Mouse (Mus musculus): ENCODE measurements at regions not wholly inside any gene's neighbourhood (a gene's known extent, or its start where the extent isn't known, plus 50 kb on each side); places are given as distances from the start of the nearest gene placed in this dataset.

GRCm38 (mm10) chr1:83777151-83777550 lies 369.2 kb upstream of the Sphkap start:
- no peak overlapping the region for H3K9ac ChIP-seq (replicated peaks; ENCODE audit: low read length)

GRCm38 (mm10) chr1:83771160-83771559 lies 363.2 kb upstream of the Sphkap start:
- Histone ChIP-seq H3K9me3 (replicated peaks; ENCODE audit: control insufficient read depth, low read length) (no peaks in the 10 kb centered on the region), H3K27ac (replicated peaks; ENCODE audit: low read depth, low read length) (no peak overlapping the region), H3K4me3 (ENCODE audit: low read depth, low read length) (no peak overlapping the region), H3K27me3 (ENCODE audit: control insufficient read depth, insufficient read depth, low read length) (no peaks in the 10 kb centered on the region), H3K36me3 (replicated peaks; ENCODE audit: control insufficient read depth, insufficient read depth, low read depth, low read length) (no peaks in the 10 kb centered on the region), H3K4me1 (ENCODE audit: control insufficient read depth, insufficient read depth, low read length) (no peaks in the 10 kb centered on the region), H3K4me2 (ENCODE audit: low read depth, low read length) (no peak overlapping the region), H3K9ac (replicated peaks; ENCODE audit: low read length) (no peak overlapping the region)
- WGBS, result 78% methylated on average over 3 of the region's 3 CpGs
- no peak for ATAC-seq (replicated peaks; ENCODE audit: insufficient number of reproducible peaks, low FRiP score, low TSS enrichment, low read depth)
- no peak for DNase-seq (ENCODE audit: low spot score)

More at GRCm38 (mm10) chr1:83777151-83777550, 369.2 kb upstream of the Sphkap start:
- H3K4me2 ChIP-seq (ENCODE audit: low read depth, low read length), result no peak overlapping the region
- WGBS, result 57% methylated on average over 1 of the region's 1 CpGs
- no peak overlapping the region for H3K27ac ChIP-seq (replicated peaks; ENCODE audit: low read depth, low read length)
- H3K9me3 ChIP-seq (replicated peaks; ENCODE audit: control insufficient read depth, low read length), result no peaks in the 10 kb centered on the region
- H3K27me3 ChIP-seq (ENCODE audit: control insufficient read depth, insufficient read depth, low read length), result no peaks in the 10 kb centered on the region
- ATAC-seq (replicated peaks; ENCODE audit: insufficient number of reproducible peaks, low FRiP score, low TSS enrichment, low read depth) (no peak), DNase-seq (ENCODE audit: low spot score) (no peak)
- H3K4me3 ChIP-seq (ENCODE audit: low read depth, low read length), result no peak overlapping the region
- H3K4me1 ChIP-seq (ENCODE audit: control insufficient read depth, insufficient read depth, low read length), result no peaks in the 10 kb centered on the region
- H3K36me3 ChIP-seq (replicated peaks; ENCODE audit: control insufficient read depth, insufficient read depth, low read depth, low read length), result no peaks in the 10 kb centered on the region

- WGBS, result 73% methylated on average over 4 of the region's 4 CpGs
- no peak for ATAC-seq (replicated peaks; ENCODE audit: insufficient number of reproducible peaks, low FRiP score, low TSS enrichment, low read depth)
- no peak for DNase-seq (ENCODE audit: low spot score)
These were observed 353.5 kb upstream of the Sphkap start for GRCm38 (mm10) chr1:83761499-83761898.

GRCm38 (mm10) chr1:83756866-83757265 lies 348.9 kb upstream of the Sphkap start:
- DNase-seq (ENCODE audit: low spot score) (no peak), ATAC-seq (replicated peaks; ENCODE audit: insufficient number of reproducible peaks, low FRiP score, low TSS enrichment, low read depth) (no peak)
- H3K4me1 ChIP-seq (ENCODE audit: control insufficient read depth, insufficient read depth, low read length), result no peaks in the 10 kb centered on the region
- no peak overlapping the region for H3K9ac ChIP-seq (replicated peaks; ENCODE audit: low read length)
- H3K27ac ChIP-seq (replicated peaks; ENCODE audit: low read depth, low read length), result no peak overlapping the region
- no peaks in the 10 kb centered on the region for H3K36me3 ChIP-seq (replicated peaks; ENCODE audit: control insufficient read depth, insufficient read depth, low read depth, low read length)
- no peak overlapping the region for H3K4me2 ChIP-seq (ENCODE audit: low read depth, low read length)
- no peaks in the 10 kb centered on the region for H3K9me3 ChIP-seq (replicated peaks; ENCODE audit: control insufficient read depth, low read length)
- no peaks in the 10 kb centered on the region for H3K27me3 ChIP-seq (ENCODE audit: control insufficient read depth, insufficient read depth, low read length)
- no peak overlapping the region for H3K4me3 ChIP-seq (ENCODE audit: low read depth, low read length)

More at GRCm38 (mm10) chr1:83761499-83761898, 353.5 kb upstream of the Sphkap start:
- Histone ChIP-seq H3K4me1 (ENCODE audit: control insufficient read depth, insufficient read depth, low read length) (no peaks in the 10 kb centered on the region), H3K36me3 (replicated peaks; ENCODE audit: control insufficient read depth, insufficient read depth, low read depth, low read length) (no peaks in the 10 kb centered on the region), H3K9ac (replicated peaks; ENCODE audit: low read length) (no peak overlapping the region), H3K4me3 (ENCODE audit: low read depth, low read length) (no peak overlapping the region), H3K4me2 (ENCODE audit: low read depth, low read length) (no peak overlapping the region), H3K27ac (replicated peaks; ENCODE audit: low read depth, low read length) (no peak overlapping the region), H3K9me3 (replicated peaks; ENCODE audit: control insufficient read depth, low read length) (no peaks in the 10 kb centered on the region), H3K27me3 (ENCODE audit: control insufficient read depth, insufficient read depth, low read length) (no peaks in the 10 kb centered on the region)

- ATAC-seq (replicated peaks; ENCODE audit: insufficient number of reproducible peaks, low FRiP score, low TSS enrichment, low read depth) (no peak), DNase-seq (ENCODE audit: low spot score) (no peak)
These were observed 347.3 kb upstream of the Sphkap start for GRCm38 (mm10) chr1:83755336-83755735.

GRCm38 (mm10) chr1:83752976-83753375 lies 345.0 kb upstream of the Sphkap start:
- Histone ChIP-seq H3K9me3 (replicated peaks; ENCODE audit: control insufficient read depth, low read length) (no peaks in the 10 kb centered on the region), H3K4me1 (ENCODE audit: control insufficient read depth, insufficient read depth, low read length) (no peaks in the 10 kb centered on the region), H3K9ac (replicated peaks; ENCODE audit: low read length) (no peak overlapping the region), H3K36me3 (replicated peaks; ENCODE audit: control insufficient read depth, insufficient read depth, low read depth, low read length) (no peaks in the 10 kb centered on the region), H3K4me2 (ENCODE audit: low read depth, low read length) (no peak overlapping the region), H3K27me3 (ENCODE audit: control insufficient read depth, insufficient read depth, low read length) (no peaks in the 10 kb centered on the region), H3K27ac (replicated peaks; ENCODE audit: low read depth, low read length) (no peak overlapping the region), H3K4me3 (ENCODE audit: low read depth, low read length) (no peak overlapping the region)
- ATAC-seq (replicated peaks; ENCODE audit: insufficient number of reproducible peaks, low FRiP score, low TSS enrichment, low read depth), result no peak
- 58% methylated on average over 4 of the region's 4 CpGs for WGBS
- no peak for DNase-seq (ENCODE audit: low spot score)

More at GRCm38 (mm10) chr1:83755336-83755735, 347.3 kb upstream of the Sphkap start:
- H3K27ac ChIP-seq (replicated peaks; ENCODE audit: low read depth, low read length), result no peak overlapping the region
- no peak overlapping the region for H3K4me3 ChIP-seq (ENCODE audit: low read depth, low read length)
- H3K4me2 ChIP-seq (ENCODE audit: low read depth, low read length), result no peak overlapping the region
- no peaks in the 10 kb centered on the region for H3K9me3 ChIP-seq (replicated peaks; ENCODE audit: control insufficient read depth, low read length)
- WGBS, result 86% methylated on average over 1 of the region's 1 CpGs
- no peaks in the 10 kb centered on the region for H3K4me1 ChIP-seq (ENCODE audit: control insufficient read depth, insufficient read depth, low read length)
- no peaks in the 10 kb centered on the region for H3K27me3 ChIP-seq (ENCODE audit: control insufficient read depth, insufficient read depth, low read length)
- H3K9ac ChIP-seq (replicated peaks; ENCODE audit: low read length), result no peak overlapping the region
- no peaks in the 10 kb centered on the region for H3K36me3 ChIP-seq (replicated peaks; ENCODE audit: control insufficient read depth, insufficient read depth, low read depth, low read length)

- H3K27me3 ChIP-seq (ENCODE audit: control insufficient read depth, insufficient read depth, low read length), result no peaks in the 10 kb centered on the region
- WGBS, result 58% methylated on average over 4 of the region's 4 CpGs
- no peaks in the 10 kb centered on the region for H3K4me1 ChIP-seq (ENCODE audit: control insufficient read depth, insufficient read depth, low read length)
- no peak overlapping the region for H3K27ac ChIP-seq (replicated peaks; ENCODE audit: low read depth, low read length)
- no peak overlapping the region for H3K4me2 ChIP-seq (ENCODE audit: low read depth, low read length)
- ATAC-seq (replicated peaks; ENCODE audit: insufficient number of reproducible peaks, low FRiP score, low TSS enrichment, low read depth) (0 out of 2 replicates have a peak, but pooled peaks have one; percentile 18), DNase-seq (ENCODE audit: low spot score) (no peak)
- H3K36me3 ChIP-seq (replicated peaks; ENCODE audit: control insufficient read depth, insufficient read depth, low read depth, low read length), result no peaks in the 10 kb centered on the region
- H3K4me3 ChIP-seq (ENCODE audit: low read depth, low read length), result no peak overlapping the region
- no peak overlapping the region for H3K9ac ChIP-seq (replicated peaks; ENCODE audit: low read length)
- no peaks in the 10 kb centered on the region for H3K9me3 ChIP-seq (replicated peaks; ENCODE audit: control insufficient read depth, low read length)
These were observed 341.0 kb upstream of the Sphkap start for GRCm38 (mm10) chr1:83748974-83749373.

- Histone ChIP-seq H3K9ac (replicated peaks; ENCODE audit: low read length) (no peak overlapping the region), H3K36me3 (replicated peaks; ENCODE audit: control insufficient read depth, insufficient read depth, low read depth, low read length) (no peaks in the 10 kb centered on the region), H3K27ac (replicated peaks; ENCODE audit: low read depth, low read length) (no peak overlapping the region), H3K27me3 (ENCODE audit: control insufficient read depth, insufficient read depth, low read length) (no peaks in the 10 kb centered on the region), H3K4me3 (ENCODE audit: low read depth, low read length) (no peak overlapping the region), H3K4me2 (ENCODE audit: low read depth, low read length) (no peak overlapping the region), H3K4me1 (ENCODE audit: control insufficient read depth, insufficient read depth, low read length) (no peaks in the 10 kb centered on the region), H3K9me3 (replicated peaks; ENCODE audit: control insufficient read depth, low read length) (no peaks in the 10 kb centered on the region)
- no peak for ATAC-seq (replicated peaks; ENCODE audit: insufficient number of reproducible peaks, low FRiP score, low TSS enrichment, low read depth)
- no peak for DNase-seq (ENCODE audit: low spot score)
- WGBS, result 56% methylated on average over 3 of the region's 3 CpGs
These were observed 340.1 kb upstream of the Sphkap start for GRCm38 (mm10) chr1:83748061-83748460.
